Mouse (Mus musculus): ENCODE data around the gene Rsl1d1.
A peak's percentile ranks its signal among the peaks of the same experiment; 100 is the strongest.

Gene Rsl1d1

GRCm38 (mm10) chr16:11154500-11154899, 48.6 kb downstream of the Rsl1d1 start:
- peak; percentile 21 for DNase-seq

- DNase-seq: peak; percentile 99
These were observed 59.2 kb downstream of the Rsl1d1 start for GRCm38 (mm10) chr16:11143706-11144483.
